Mouse (Mus musculus) heart, postnatal 0 days (tissue): Measurements from ENCODE around the gene Telo2. TPM values are rescaled to one million over a fixed set of nuclear protein-coding genes. Genes with fewer than 3 reads are reported as not detected.

ENCODE experiments used
- ATAC-seq: fragments of 200-750 bp; cut with Nextera tagmentation; 2 replicates; pipeline ENCODE4 v1.8.0; 2017; ENCODE audit warnings: low read depth, moderate number of reproducible peaks, moderate library complexity; ENCODE audit not compliant: insufficient read depth
- DNase-seq: peaks from one replicate; pipeline ENCODE4 v3.0.0-alpha.2; 2016; ENCODE audit warnings: low spot score
- H3K27ac ChIP-seq: fragments of 300-500 bp; sonication (generic); 2 replicates; pipeline ENCODE4 v1.5.1; 2014; ENCODE audit warnings: low read depth, mild to moderate bottlenecking
- H3K27me3 ChIP-seq: fragments of 300-500 bp; sonication (generic); 2 replicates; pipeline ENCODE4 v1.6.1; 2014; ENCODE audit warnings: low read length, mixed read lengths; ENCODE audit not compliant: control insufficient read depth, insufficient read depth
- H3K36me3 ChIP-seq: fragments of 300-500 bp; sonication (generic); replicated peaks from 2 replicates; pipeline ENCODE4 v1.6.1; 2014; ENCODE audit warnings: low read length, mixed read lengths; ENCODE audit not compliant: control insufficient read depth, insufficient read depth
- H3K4me1 ChIP-seq: fragments of 300-500 bp; sonication (generic); 2 replicates; pipeline ENCODE4 v1.6.1; 2014; ENCODE audit warnings: antibody characterized with exemption; ENCODE audit not compliant: control insufficient read depth, insufficient read depth
- H3K4me2 ChIP-seq: fragments of 300-500 bp; sonication (generic); 2 replicates; pipeline ENCODE4 v1.6.1; 2014; ENCODE audit warnings: low read depth, mild to moderate bottlenecking, low read length, moderate library complexity
- H3K4me3 ChIP-seq: fragments of 300-500 bp; sonication (generic); 2 replicates; pipeline ENCODE4 v1.5.1; 2014; ENCODE audit warnings: low read depth, low read length
- H3K9ac ChIP-seq: fragments of 300-500 bp; sonication (generic); replicated peaks from 2 replicates; pipeline ENCODE4 v1.6.1; 2014; ENCODE audit warnings: low read depth, low read length, mixed read lengths
- H3K9me3 ChIP-seq: fragments of 300-500 bp; sonication (generic); replicated peaks from 2 replicates; pipeline ENCODE4 v1.6.1; 2016; ENCODE audit warnings: low read length; ENCODE audit not compliant: control insufficient read depth
- CTCF ChIP-seq: IDR thresholded peaks from 2 replicates; pipeline ENCODE4 v1.5.1; 2016; ENCODE audit warnings: antibody characterized with exemption, control low read depth, low read depth
- EP300 ChIP-seq: IDR thresholded peaks from 2 replicates; pipeline ENCODE4 v1.6.1; 2016; ENCODE audit warnings: antibody characterized with exemption, low read depth
- WGBS: fragments of 180-500 bp; shearing (Covaris S2); extraction: QIAGEN DNeasy Blood & Tissue Kit; methylation state at CpG from one replicate; pipeline ENCODE4 v1.1.7; 2014; 5-methylcytosine and 5-hydroxymethylcytosine counted together
- polyA plus RNA-seq: library from polyadenylated mRNA; unstranded; fragments of >200 nt; fragmentation: Nextera tagmentation; extraction: Ambion mirVana; gene quantifications from 2 replicates; pipeline ENCODE4 v1.2.1, GENCODE M21; 2015
- total RNA-seq: library from RNA; depleted of rRNA; stranded (reverse); fragments of >200 nt; gene quantifications from 2 replicates; pipeline ENCODE4 v1.2.3, GENCODE M21; 2014; ENCODE audit warnings: low replicate concordance

Telo2 gene
- total and polyA plus RNA-seq, 2 experiments from 2014 or later: 15.3 to 27.9 TPM

- TF ChIP-seq EP300 (0 out of 2 replicates have a peak, but pooled peaks have one; percentile 55), CTCF (peak; percentile 61)
- H3K4me1 ChIP-seq: peaks cover 32% of the 10 kb centered on the region; the same call in 1 of the 2 replicates
- DNase-seq: peak; percentile 91
- H3K4me3 ChIP-seq: no peak within 1 kb of the TSS
- H3K27me3 ChIP-seq: no peaks in the 10 kb centered on the region
- WGBS: 3% methylated on average over 7 of the region's 7 CpGs
- no peaks in the 10 kb centered on the region for H3K9me3 ChIP-seq
- no peaks in the 10 kb centered on the region; the same call in 1 of the 2 replicates for H3K36me3 ChIP-seq
- no peak within 1 kb of the TSS; the same call in 1 of the 2 replicates for H3K9ac ChIP-seq
- ATAC-seq: peak; percentile 77
- 0 out of 2 replicates have a peak within 1 kb of the TSS, but pooled peaks have one; percentile 33 for H3K4me2 ChIP-seq
- peak within 1 kb of the TSS; percentile 85 for H3K27ac ChIP-seq
These were observed 32.3 kb downstream of the Telo2 start, which contains the start of gene Tmem204 for GRCm38 (mm10) chr17:25083444-25083931. Tmem204 (minus strand) TSS chr17:25083591.

- Histone ChIP-seq H3K36me3 (no peaks in the 10 kb centered on the region; the same call in 1 of the 2 replicates), H3K9me3 (no peaks in the 10 kb centered on the region), H3K4me1 (peaks cover 38% of the 10 kb centered on the region), H3K27me3 (no peaks in the 10 kb centered on the region), H3K27ac (peak overlapping the region; percentile 85), H3K4me3 (no peak overlapping the region), H3K9ac (no peak overlapping the region; the same call in 1 of the 2 replicates), H3K4me2 (0 out of 2 replicates have a peak overlapping the region, but pooled peaks have one; percentile 3)
- no peak for ATAC-seq
- TF ChIP-seq CTCF: no peak
- no peak for TF ChIP-seq EP300
- WGBS: 34% methylated on average over 3 of the region's 3 CpGs
- no peak for DNase-seq
These were observed 32.9 kb downstream of the Telo2 start for GRCm38 (mm10) chr17:25082887-25083286.

- Histone ChIP-seq H3K4me3 (no peak overlapping the region), H3K9ac (peak overlapping the region; percentile 3; the same call in 1 of the 2 replicates)
These were observed 33.5 kb downstream of the Telo2 start for GRCm38 (mm10) chr17:25082081-25082847.

GRCm38 (mm10) chr17:25080960-25081381 lies 34.8 kb downstream of the Telo2 start:
- 54% methylated on average over 11 of the region's 11 CpGs for WGBS

More at GRCm38 (mm10) chr17:25082081-25082847, 33.5 kb downstream of the Telo2 start:
- DNase-seq: peak; percentile 61
- Histone ChIP-seq H3K4me1 (peaks cover 41% of the 10 kb centered on the region), H3K4me2 (peak overlapping the region; percentile 33), H3K9me3 (no peaks in the 10 kb centered on the region), H3K27me3 (no peaks in the 10 kb centered on the region), H3K27ac (peak overlapping the region; percentile 85), H3K36me3 (no peaks in the 10 kb centered on the region; the same call in 1 of the 2 replicates)
- ATAC-seq: peak; percentile 49
- TF ChIP-seq EP300 (no peak; the same call in 1 of the 2 replicates), CTCF (peak; percentile 44)
- 27% methylated on average over 14 of the region's 14 CpGs for WGBS

GRCm38 (mm10) chr17:25080210-25080609 lies 35.6 kb downstream of the Telo2 start:
- Histone ChIP-seq H3K4me1 (peaks cover 41% of the 10 kb centered on the region), H3K9me3 (no peaks in the 10 kb centered on the region), H3K4me2 (peak overlapping the region; percentile 66), H3K9ac (peak overlapping the region; percentile 67), H3K36me3 (no peaks in the 10 kb centered on the region; the same call in 1 of the 2 replicates), H3K4me3 (peak overlapping the region; percentile 48), H3K27me3 (no peaks in the 10 kb centered on the region), H3K27ac (peak overlapping the region; percentile 85)
- ATAC-seq (no peak), DNase-seq (no peak)
- TF ChIP-seq CTCF (no peak), EP300 (no peak)
- WGBS: 70% methylated on average over 13 of the region's 13 CpGs

More at GRCm38 (mm10) chr17:25080960-25081381, 34.8 kb downstream of the Telo2 start:
- DNase-seq (peak; percentile 64), ATAC-seq (peak; percentile 22)
- Histone ChIP-seq H3K27ac (peak overlapping the region; percentile 85), H3K9me3 (no peaks in the 10 kb centered on the region), H3K4me3 (peak overlapping the region; percentile 48), H3K4me1 (peaks cover 41% of the 10 kb centered on the region), H3K36me3 (no peaks in the 10 kb centered on the region; the same call in 1 of the 2 replicates), H3K4me2 (peak overlapping the region; percentile 66), H3K9ac (peak overlapping the region; percentile 67), H3K27me3 (no peaks in the 10 kb centered on the region)
- TF ChIP-seq CTCF (no peak), EP300 (peak; percentile 50; the same call in 1 of the 2 replicates)
